Mouse (Mus musculus) c-Kit-positive CD71-positive TER-119-negative erythroid progenitor cells, embryonic 14.5 days (primary cell): ENCODE data around the gene Noc3l.

Source experiments
- DNase-seq: peaks from one replicate; pipeline ENCODE4 v3.0.0-alpha.2; 2013; ENCODE audit warnings: low read depth

Noc3l gene

DNA sequence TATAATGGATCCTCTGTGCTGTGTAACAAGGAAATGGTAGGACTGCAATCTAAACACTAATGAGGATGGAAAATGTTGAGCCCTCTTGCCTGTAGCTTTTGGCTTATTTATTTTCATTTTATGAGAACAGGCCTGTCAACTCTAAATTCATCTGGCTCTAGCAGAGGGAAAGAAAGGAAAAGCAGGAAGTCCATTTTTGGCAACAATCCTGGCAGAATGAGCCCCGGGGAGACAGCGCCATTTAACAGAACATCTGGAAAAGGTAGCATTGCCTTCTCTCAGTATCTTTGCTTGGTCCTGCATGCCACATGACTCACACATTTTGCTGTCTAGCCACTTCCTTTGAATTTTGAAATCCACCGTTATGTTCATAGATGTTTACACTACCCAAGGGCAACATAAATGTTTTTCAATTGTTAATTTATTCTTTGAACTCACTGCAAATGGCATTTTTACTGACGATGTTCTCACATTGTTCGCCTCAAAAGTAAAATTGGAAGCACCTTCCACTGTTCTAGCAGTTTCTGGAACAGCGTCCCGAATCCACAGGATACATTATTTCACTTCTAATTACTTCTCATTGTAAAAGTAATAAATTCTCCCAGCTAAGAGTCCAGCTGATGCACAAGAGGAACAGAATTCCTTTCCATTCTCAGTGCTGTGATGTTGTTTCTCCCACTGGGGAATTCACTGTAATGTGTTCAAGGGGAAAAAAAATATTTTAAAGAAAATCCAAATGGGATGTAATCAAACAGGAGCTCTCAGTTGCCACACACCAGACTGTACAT is 60.2 kb downstream of the Noc3l start:
- no peak for DNase-seq

DNA sequence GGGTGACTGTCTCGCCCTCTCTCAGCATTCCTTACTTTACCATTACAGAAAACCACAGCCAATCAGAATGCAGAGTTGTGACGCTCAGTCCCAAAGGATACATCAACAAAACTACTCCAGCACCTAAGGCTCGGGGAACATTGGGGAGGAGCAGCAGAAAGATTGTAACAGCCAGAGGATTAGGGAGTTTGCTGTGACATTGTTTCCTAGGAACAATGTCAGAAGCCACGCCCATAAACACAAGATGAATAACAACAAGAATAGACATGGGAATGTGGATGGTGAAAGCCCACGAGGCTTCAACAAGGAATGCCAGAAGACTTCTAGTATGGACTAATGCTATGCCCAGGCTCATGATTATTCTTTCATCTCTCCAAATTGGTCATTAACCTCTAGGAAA is 61.0 kb downstream of the Noc3l start:
- DNase-seq, result no peak

DNA sequence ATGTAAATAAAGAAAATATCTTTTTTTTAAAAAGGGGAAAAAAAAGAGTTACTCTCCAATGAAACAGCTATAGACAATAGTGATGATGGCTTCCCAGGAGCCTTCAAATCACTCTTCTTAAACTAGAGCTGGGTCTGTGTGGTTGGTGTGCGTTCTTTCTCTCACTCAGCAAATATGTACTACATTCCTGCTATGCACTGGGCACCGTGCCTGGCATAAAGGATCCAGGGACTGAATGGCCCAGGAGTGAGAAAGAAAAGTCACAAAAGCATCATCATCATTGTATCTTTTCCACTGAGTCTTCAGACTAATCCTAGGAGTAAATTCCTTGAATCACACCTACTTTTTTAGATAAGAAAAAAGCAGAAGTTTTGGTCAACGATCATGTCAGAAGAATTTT is 61.9 kb downstream of the Noc3l start:
- DNase-seq, result no peak

DNA sequence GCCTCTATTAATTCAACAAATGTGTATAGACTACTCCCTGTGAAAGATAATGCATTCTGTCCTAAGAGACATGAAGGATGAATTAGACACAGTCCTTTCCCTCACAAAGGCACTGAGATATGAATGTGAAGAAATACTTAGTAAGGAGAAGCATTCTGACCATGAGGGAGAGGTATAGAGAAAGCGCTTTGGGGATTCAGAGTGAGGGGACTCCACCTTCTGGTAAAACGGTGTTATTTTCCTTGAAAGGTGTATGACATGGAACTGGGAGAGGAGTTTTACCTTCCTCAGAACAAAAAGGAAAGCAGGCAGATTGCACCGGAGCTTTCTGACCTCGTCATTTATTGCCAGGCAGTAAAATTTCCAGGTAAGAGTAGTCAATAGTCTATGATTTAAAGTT is 68.8 kb downstream of the Noc3l start:
- no peak for DNase-seq

DNA sequence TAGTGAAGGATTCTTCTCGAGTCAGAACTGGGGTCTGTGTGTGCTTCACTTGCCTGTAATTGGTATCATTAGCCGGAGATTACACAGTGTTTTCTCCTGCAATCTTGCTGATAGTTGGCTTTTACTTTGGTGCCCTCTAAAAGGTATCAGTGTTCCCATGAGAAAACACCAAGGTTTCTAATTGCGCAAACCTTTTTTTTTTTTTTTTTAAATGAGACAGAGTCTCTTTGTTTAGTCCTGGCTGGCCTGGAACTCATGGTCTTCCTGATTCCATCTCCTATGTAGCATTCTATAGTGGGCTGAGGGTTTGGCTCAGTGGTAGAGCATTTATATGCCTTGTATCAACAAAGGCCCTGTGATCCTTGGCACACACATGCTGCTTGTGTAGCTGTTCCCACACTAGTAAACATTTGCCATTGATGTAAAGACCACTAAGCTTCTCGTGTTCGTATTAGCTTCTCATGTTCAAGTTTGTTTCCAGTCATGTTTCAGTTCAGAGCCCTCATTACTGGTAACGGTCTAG is 72.5 kb downstream of the Noc3l start:
- DNase-seq, result no peak

DNA sequence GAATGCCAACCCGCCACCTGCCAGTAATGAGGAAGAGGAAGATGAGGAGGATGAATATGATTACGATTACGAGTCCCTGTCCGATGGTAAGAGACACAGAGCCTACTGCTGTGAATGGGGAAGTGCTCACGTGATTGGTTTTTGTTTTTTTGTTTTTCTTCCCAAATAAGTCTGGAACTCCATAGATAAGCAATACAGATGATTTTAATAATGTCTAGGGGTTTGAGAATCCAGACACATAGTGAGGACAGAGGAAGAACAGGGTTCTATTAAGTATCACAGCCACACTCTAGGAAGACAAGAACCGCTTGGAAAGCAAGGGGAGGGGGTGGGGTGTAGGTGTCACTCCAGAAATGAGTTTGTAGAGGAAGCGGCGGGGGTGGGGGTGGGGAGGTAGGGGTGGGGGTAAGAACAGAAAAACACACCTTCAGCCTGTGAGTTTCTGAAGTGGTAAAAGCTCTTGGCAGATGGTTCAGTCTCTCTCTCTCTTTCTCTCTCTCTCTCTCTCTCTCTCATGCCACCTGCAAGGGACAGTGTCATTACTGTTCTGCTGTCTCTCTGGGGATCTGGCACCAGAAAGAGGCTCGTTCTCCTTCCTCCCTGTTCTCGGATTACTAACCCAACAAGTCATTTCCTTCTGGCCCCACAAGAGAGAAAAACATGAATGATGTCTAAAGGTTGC is 73.1 kb downstream of the Noc3l start:
- DNase-seq, result no peak

DNA sequence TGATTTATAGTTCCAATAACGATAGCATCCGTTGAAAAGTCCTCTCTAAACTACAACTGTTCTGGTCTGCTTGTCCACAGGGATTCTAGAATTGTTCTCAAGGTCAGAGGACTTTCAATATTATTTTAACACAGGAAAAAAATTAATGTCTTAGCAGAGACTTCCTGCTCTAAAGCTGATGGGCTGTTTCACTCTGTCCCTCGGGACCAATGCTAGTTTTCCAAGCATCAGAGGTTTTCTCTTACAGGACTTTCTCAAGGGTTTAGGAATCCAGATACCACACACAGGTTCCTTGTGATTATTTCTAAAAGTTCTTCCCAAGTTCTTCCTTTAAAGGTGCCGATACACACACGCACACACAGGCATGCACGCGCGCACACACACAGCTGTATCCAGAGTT is 74.5 kb downstream of the Noc3l start:
- no peak for DNase-seq
